Mouse (Mus musculus): ENCODE results near the gene Trmt5. TPM values are rescaled to one million over a fixed set of nuclear protein-coding genes. Genes with fewer than 3 reads are reported as not detected.

Gene Trmt5
- 24.5 TPM for polyA plus RNA-seq (2014; fragmentation: Illumina TruSeq; extraction: RNeasy Lipid Tissue Mini Kit (QIAGEN cat#74804); ENCODE audit: low read depth, low replicate concordance)

DNA sequence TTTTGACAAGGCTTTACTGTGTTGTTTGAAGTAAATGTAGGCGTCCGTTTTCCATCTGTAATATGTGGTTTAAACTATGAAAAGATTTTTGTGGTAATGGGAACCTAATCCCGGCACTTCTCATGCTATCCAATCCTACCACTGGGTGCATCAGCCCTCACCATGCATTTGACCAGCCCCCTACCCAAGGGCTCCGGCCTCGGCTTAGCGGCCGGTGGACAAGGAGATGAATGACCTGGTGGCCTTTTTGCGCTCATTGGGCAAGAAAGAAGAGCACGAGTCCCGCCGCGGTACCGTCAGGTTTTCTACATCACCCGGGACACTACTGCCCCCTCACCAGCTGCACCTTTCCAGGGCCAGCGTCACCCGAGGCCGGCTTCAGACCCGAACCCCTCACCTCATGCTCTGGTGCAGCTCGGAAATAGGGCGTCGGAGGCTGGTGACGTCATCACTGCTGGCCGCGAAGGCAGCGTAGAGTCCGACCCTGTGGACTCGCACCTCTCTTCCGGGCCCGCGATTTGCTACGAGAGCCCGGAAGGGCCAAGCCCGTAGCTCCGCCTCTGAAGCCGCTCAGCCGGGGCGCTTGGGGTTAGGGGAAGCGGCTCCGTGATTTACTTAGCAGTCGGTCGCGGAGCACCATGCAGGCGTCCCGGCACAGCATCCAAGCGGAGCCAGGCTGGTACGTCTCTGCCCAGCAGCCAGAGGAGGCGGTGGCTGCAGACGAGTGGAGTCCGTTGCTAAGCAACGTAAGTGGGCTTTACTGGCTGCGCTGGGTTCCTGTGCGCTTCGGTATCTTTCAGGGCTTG lies at the start of gene Trmt5, which contains the start of gene Slc38a6:
Gene Trmt5 (minus strand): TSS at position 424 of the 806 bp plus-strand sequence.
Gene Slc38a6 (plus strand): TSS at position 493 of the 806 bp plus-strand sequence.

Other genes with a start within 250 kb of the Trmt5 start
- 0.13 TPM for gene Six1, start 232.8 kb downstream of the Trmt5 start, polyA plus RNA-seq (2014; fragmentation: Illumina TruSeq; extraction: RNeasy Lipid Tissue Mini Kit (QIAGEN cat#74804); ENCODE audit: low read depth, low replicate concordance)
- 0.69 TPM for gene Six4, start 173.3 kb downstream of the Trmt5 start, polyA plus RNA-seq (2014; fragmentation: Illumina TruSeq; extraction: RNeasy Lipid Tissue Mini Kit (QIAGEN cat#74804); ENCODE audit: low read depth, low replicate concordance)
- gene Mnat1, start 163.0 kb downstream of the Trmt5 start, polyA plus RNA-seq (2014; fragmentation: Illumina TruSeq; extraction: RNeasy Lipid Tissue Mini Kit (QIAGEN cat#74804); ENCODE audit: low read depth, low replicate concordance): 14.3 TPM
- gene Slc38a6, start 69 bp upstream of the Trmt5 start, polyA plus RNA-seq (2014; fragmentation: Illumina TruSeq; extraction: RNeasy Lipid Tissue Mini Kit (QIAGEN cat#74804); ENCODE audit: low read depth, low replicate concordance): 19.4 TPM

Measured in sigmoid colon, adult 10 weeks (tissue).